Mouse (Mus musculus): Measurements from ENCODE around the gene Zpr1. TPM values are rescaled to one million over a fixed set of nuclear protein-coding genes. Genes with fewer than 3 reads are reported as not detected.

Gene Zpr1
- polyA plus RNA-seq, 1 experiment from 2014 or later: 43.3 TPM

DNA sequence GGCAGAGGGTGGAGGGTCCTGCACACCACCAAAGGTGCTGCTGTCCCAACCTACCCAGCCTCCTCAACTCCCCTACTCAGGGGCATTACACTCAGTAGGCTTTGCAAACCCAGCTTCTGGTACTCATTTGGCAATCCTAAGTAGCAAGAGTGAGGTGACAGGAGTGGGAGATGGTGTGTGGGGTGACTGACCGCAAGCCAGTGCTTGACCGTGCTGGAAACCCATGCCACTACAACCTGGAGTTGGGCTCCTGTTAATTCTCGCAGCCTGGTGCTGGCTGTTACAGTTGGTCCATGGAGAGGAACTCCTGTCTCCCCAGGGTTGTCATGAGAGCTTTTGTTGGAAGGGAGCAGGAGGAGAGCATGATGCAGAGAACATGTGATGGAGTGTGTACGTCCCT is 2.1 kb upstream of the Zpr1 start:
- Histone ChIP-seq H3K9me3 (replicated peaks; ENCODE audit: low read length) (no peaks in the 10 kb centered on the region), H3K4me3 (replicated peaks; ENCODE audit: low read depth, low read length) (no peak overlapping the region), H3K4me1 (replicated peaks; ENCODE audit: insufficient read depth, low read length) (peaks cover 2% of the 10 kb centered on the region; the same call in 1 of the 2 replicates), H3K4me2 (ENCODE audit: low read length) (no peak overlapping the region), H3K27me3 (ENCODE audit: insufficient read depth, low read length) (no peaks in the 10 kb centered on the region), H3K9ac (ENCODE audit: low read depth, low read length) (no peak overlapping the region), H3K36me3 (ENCODE audit: insufficient read depth, low read length) (peaks cover 10% of the 10 kb centered on the region; the same call in 1 of the 2 replicates), H3K27ac (no peak overlapping the region)
- DNase-seq (ENCODE audit: low spot score) (no peak), ATAC-seq (replicated peaks; ENCODE audit: low FRiP score, low read depth) (no peak)
- TF ChIP-seq CTCF (IDR thresholded peaks at IDR 0.05; ENCODE audit: low read depth): no peak
- 92% methylated on average over 4 of the region's 4 CpGs for WGBS

DNA sequence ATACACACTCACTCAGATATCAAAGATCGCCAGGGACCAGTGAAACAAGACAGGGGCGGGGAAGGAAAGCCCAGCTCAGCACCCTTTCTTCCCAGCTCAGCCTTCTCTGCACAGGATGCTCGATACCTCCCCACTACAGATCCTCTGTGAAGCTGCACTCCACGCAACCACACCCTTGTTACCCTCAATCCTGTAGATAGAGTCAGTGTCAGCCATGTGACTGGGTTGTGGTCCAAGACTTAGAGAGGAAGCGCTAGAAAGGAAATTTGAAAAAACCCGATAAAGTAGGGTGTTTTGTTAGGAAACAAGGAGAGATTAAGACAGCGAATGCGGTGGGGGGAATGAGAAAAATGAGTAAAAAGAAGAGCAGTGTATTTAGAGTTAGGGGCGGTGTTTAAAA is 794 bp upstream of the Zpr1 start:
- WGBS: 85% methylated on average over 9 of the region's 9 CpGs
- Histone ChIP-seq H3K9me3 (replicated peaks; ENCODE audit: low read length) (no peaks in the 10 kb centered on the region), H3K36me3 (ENCODE audit: insufficient read depth, low read length) (peaks cover 19% of the 10 kb centered on the region), H3K4me1 (replicated peaks; ENCODE audit: insufficient read depth, low read length) (peaks cover 2% of the 10 kb centered on the region; the same call in 1 of the 2 replicates), H3K4me2 (ENCODE audit: low read length) (no peak overlapping the region), H3K27me3 (ENCODE audit: insufficient read depth, low read length) (no peaks in the 10 kb centered on the region), H3K4me3 (replicated peaks; ENCODE audit: low read depth, low read length) (no peak overlapping the region), H3K9ac (ENCODE audit: low read depth, low read length) (no peak overlapping the region), H3K27ac (no peak overlapping the region)
- ATAC-seq (replicated peaks; ENCODE audit: low FRiP score, low read depth) (no peak), DNase-seq (ENCODE audit: low spot score) (no peak)
- no peak for TF ChIP-seq CTCF (IDR thresholded peaks at IDR 0.05; ENCODE audit: low read depth)

DNA sequence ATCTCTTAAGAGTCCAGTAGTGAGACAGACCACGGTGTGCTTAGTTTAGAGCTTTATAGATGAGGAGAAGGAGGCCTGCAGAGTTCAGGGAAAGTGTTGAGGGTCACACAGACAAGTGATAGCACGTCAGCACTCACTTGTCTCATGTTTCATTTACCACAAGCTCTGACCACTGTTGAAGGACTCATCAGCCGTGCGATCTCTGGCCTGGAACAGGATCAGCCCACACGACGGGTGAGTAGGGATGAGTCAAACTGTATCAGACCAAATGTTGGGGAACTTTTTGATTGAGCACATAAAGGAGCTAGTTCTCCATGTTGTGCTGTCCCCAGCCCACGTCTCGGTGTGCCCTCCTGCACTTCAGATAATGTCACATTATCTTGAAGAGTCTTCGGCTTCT is 1.6 kb downstream of the Zpr1 start:
- DNase-seq (ENCODE audit: low spot score) (no peak), ATAC-seq (replicated peaks; ENCODE audit: low FRiP score, low read depth) (no peak)
- H3K4me1 ChIP-seq (replicated peaks; ENCODE audit: insufficient read depth, low read length): peaks cover 2% of the 10 kb centered on the region; the same call in 1 of the 2 replicates
- 57% methylated on average over 9 of the region's 9 CpGs for WGBS
- H3K9me3 ChIP-seq (replicated peaks; ENCODE audit: low read length): no peaks in the 10 kb centered on the region
- no peak overlapping the region for H3K27ac ChIP-seq
- no peak overlapping the region for H3K4me2 ChIP-seq (ENCODE audit: low read length)
- no peak for TF ChIP-seq CTCF (IDR thresholded peaks at IDR 0.05; ENCODE audit: low read depth)
- no peaks in the 10 kb centered on the region for H3K27me3 ChIP-seq (ENCODE audit: insufficient read depth, low read length)
- H3K36me3 ChIP-seq (ENCODE audit: insufficient read depth, low read length): peaks cover 36% of the 10 kb centered on the region
- no peak overlapping the region for H3K4me3 ChIP-seq (replicated peaks; ENCODE audit: low read depth, low read length)
- no peak overlapping the region for H3K9ac ChIP-seq (ENCODE audit: low read depth, low read length)

DNA sequence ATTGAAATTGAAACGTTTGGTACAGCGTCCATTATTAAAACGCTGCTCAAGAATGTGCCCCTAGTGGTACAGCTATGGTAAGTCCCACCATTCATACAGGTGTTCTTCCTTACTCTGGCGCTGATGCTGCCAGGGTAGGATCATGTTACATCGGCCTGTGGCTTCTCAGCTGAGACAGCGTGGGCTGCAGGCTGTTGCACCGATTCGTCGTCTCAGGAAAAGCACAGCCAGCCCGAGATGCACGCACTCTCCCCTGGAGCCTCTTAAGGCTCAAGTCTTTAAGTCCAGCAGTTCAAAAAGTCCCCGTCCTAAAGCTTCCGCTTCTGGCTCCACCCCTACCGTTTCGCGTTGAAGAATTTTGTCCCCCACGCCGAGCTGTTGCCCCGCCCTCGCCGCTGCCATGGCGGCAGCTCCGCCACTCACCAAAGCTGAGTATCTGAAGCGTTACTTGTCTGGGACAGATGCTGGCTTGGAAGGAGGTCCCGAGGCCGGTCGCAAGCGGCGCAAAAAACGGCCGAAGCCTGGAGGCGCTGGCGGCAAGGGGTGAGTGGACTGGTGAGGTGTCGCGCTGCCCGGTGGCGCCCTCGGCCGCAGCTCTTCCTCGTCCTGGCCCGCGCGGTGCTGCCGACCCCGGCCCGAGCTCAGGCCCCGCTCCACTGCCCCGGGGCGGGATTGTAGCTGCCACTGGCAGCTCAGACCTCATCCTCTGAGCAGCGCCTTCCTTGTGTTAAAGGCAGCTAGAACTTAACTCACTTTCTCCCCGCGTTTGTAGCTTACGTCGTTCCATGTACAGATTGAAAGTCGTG is 10.0 kb downstream of the Zpr1 start, which contains the start of gene Bud13:
Gene Bud13 (plus strand): TSS at position 378 of the 806 bp plus-strand sequence.
- H3K4me1 ChIP-seq (replicated peaks; ENCODE audit: insufficient read depth, low read length): peaks cover 6% of the 10 kb centered on the region
- peak within 1 kb of the TSS; percentile 89 for H3K27ac ChIP-seq
- TF ChIP-seq CTCF (IDR thresholded peaks at IDR 0.05; ENCODE audit: low read depth): peak; percentile 72
- WGBS: under 1% methylated on average over 55 of the region's 55 CpGs
- peaks cover 34% of the 10 kb centered on the region; the same call in 1 of the 2 replicates for H3K36me3 ChIP-seq (ENCODE audit: insufficient read depth, low read length)
- H3K9ac ChIP-seq (ENCODE audit: low read depth, low read length): peak within 1 kb of the TSS; percentile 80
- H3K4me3 ChIP-seq (replicated peaks; ENCODE audit: low read depth, low read length): peak within 1 kb of the TSS; percentile 84
- DNase-seq (ENCODE audit: low spot score): peak; percentile 97
- peak; percentile 92 for ATAC-seq (replicated peaks; ENCODE audit: low FRiP score, low read depth)
- peak within 1 kb of the TSS; percentile 63 for H3K4me2 ChIP-seq (ENCODE audit: low read length)
- H3K9me3 ChIP-seq (replicated peaks; ENCODE audit: low read length): no peaks in the 10 kb centered on the region
- H3K27me3 ChIP-seq (ENCODE audit: insufficient read depth, low read length): no peaks in the 10 kb centered on the region

DNA sequence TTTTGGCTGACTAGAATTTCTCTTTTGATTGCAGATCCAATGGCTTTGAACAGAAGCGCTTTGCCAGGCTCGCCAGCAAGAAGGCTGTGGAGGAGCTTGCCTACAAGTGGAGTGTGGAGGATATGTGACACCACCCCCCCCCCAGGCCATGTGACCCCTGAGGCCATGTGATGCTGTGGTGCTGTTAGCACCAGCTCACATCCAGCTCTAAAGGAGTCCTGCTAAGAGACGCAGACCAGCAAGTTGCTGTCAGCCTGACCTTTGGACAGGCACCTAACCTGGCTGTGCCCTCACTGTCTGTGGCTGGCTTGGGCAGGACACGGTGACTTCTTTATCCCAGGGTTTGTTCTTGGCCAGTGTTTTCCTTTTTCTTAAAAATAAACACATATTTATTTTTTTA is 25.5 kb downstream of the Zpr1 start:
- Histone ChIP-seq H3K9ac (ENCODE audit: low read depth, low read length) (no peak overlapping the region), H3K27me3 (ENCODE audit: insufficient read depth, low read length) (no peaks in the 10 kb centered on the region), H3K4me1 (replicated peaks; ENCODE audit: insufficient read depth, low read length) (no peaks in the 10 kb centered on the region), H3K4me2 (ENCODE audit: low read length) (no peak overlapping the region), H3K27ac (no peak overlapping the region), H3K9me3 (replicated peaks; ENCODE audit: low read length) (no peaks in the 10 kb centered on the region), H3K36me3 (ENCODE audit: insufficient read depth, low read length) (peaks cover 14% of the 10 kb centered on the region; the same call in 1 of the 2 replicates), H3K4me3 (replicated peaks; ENCODE audit: low read depth, low read length) (no peak overlapping the region)
- ATAC-seq (replicated peaks; ENCODE audit: low FRiP score, low read depth) (peak; percentile 77), DNase-seq (ENCODE audit: low spot score) (no peak)
- WGBS: 53% methylated on average over 4 of the region's 4 CpGs
- TF ChIP-seq CTCF (IDR thresholded peaks at IDR 0.05; ENCODE audit: low read depth): no peak

DNA sequence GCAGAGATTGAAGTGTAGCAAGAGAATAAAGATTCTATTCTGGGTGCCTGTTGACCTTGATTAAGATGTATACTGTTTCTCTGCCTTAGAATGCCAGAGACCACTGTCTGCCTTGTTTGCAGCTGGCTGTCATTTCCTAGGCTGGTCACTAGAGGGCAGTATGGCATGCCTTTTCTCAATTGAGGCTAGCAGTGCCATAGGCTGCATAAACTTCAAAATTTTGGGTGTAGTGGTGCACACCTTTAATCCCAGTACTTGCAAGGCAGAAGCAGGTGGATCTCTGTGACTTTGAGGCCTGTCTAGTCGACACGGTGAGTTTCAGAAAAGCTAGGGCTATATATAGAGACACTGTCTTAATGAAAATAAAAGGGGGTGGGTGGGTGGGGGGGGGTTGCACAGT is 29.3 kb downstream of the Zpr1 start:
- no peak for ATAC-seq (replicated peaks; ENCODE audit: low FRiP score, low read depth)

More for the DNA sequence above, 29.3 kb downstream of the Zpr1 start:
- H3K4me1 ChIP-seq (replicated peaks; ENCODE audit: insufficient read depth, low read length): no peaks in the 10 kb centered on the region
- H3K9me3 ChIP-seq (replicated peaks; ENCODE audit: low read length): no peaks in the 10 kb centered on the region
- peak; percentile 92 for TF ChIP-seq CTCF (IDR thresholded peaks at IDR 0.05; ENCODE audit: low read depth)
- H3K36me3 ChIP-seq (ENCODE audit: insufficient read depth, low read length): peaks cover 6% of the 10 kb centered on the region; the same call in 1 of the 2 replicates
- DNase-seq (ENCODE audit: low spot score): peak; percentile 77
- no peak overlapping the region for H3K27ac ChIP-seq
- H3K4me2 ChIP-seq (ENCODE audit: low read length): no peak overlapping the region
- no peak overlapping the region for H3K9ac ChIP-seq (ENCODE audit: low read depth, low read length)
- no peak overlapping the region for H3K4me3 ChIP-seq (replicated peaks; ENCODE audit: low read depth, low read length)
- 9% methylated on average over 2 of the region's 2 CpGs for WGBS
- H3K27me3 ChIP-seq (ENCODE audit: insufficient read depth, low read length): no peaks in the 10 kb centered on the region

Measured in kidney, postnatal 0 days (tissue).